Mouse (Mus musculus) inflammation-experienced regulatory T-cells (primary cell): ENCODE results near the gene Tmem239. TPM values are rescaled to one million over a fixed set of nuclear protein-coding genes. Genes with fewer than 3 reads are reported as not detected.

Experiments used
- polyA plus RNA-seq, 2 experiments: library from polyadenylated mRNA; unstranded; fragments of 100-300 nt; shearing (Covaris generic); gene quantifications; one replicate each; pipeline ENCODE4 v1.2.1; 2017

The Tmem239 gene
- polyA plus RNA-seq, result not detected

GRCm38 (mm10) chr2:130406178-130406577 is at the start of gene Tmem239:
Tmem239 (plus strand) TSS chr2:130406478.

DNA sequence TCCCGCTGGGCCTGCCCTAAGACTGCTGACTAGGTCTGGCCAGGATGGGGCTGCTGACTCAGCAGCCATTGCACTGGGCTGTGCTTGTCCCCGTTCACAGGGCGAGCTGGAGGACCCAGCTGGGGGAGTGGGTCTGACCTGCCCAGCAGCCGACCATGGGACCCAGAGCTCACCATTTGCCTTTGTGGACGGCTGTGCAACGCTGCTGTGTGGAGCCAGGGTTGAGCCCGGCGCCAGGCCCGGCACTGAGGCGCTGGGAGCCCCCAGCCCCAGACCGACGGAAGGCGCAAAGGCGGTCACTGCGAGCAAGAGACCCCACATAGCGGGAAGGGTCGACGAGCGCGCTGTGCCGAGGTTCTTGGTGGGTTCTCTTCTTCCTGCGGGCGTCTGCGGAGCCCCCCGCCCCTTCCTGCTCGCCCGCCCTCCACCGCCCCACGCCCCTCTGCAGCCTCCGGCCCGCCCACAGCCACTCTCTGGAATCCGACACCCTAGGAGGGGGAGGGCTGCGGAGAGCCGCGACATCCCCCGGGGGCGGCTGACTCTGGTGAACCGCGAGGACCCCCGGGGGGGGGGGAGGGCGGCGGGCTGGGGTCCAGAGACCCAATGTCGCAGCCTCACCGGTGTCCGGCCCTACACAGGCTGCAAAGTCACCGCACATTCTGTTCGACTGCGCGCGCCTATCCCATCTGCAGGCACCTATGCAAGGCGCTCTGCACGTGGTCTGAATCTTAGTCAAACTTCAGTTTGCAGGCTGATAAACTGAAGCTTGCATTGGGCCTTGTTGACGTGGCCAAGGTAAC is 8.9 kb upstream of the Tmem239 start, which contains the start of gene Cpxm1:
Gene Cpxm1, minus strand, starts transcription at position 389 of the 800 bp plus-strand sequence.

GRCm38 (mm10) chr2:130404939-130405338 is 1.3 kb upstream of the Tmem239 start, which contains the start of the genes Gm28372 and 1700020A23Rik:
Gm28372 (plus strand) TSS chr2:130405239.
1700020A23Rik (plus strand) TSS chr2:130405259.

GRCm38 (mm10) chr2:130424126-130424853 is 18.0 kb downstream of the Tmem239 start, which contains the start of the genes Vps16 and Pced1a:
Vps16 (plus strand) TSS chr2:130424339.
Pced1a (minus strand) TSS chr2:130424701.

GRCm38 (mm10) chr2:130449794-130450433 is 43.6 kb downstream of the Tmem239 start, which contains the start of gene Ptpra:
Ptpra (plus strand) TSS chr2:130450278.

Other genes starting within 250 kb of the Tmem239 start
- gene Snrpb, start 227.1 kb upstream of the Tmem239 start, polyA plus RNA-seq, result 100 to 1,000 TPM; 397 to 432 TPM
- gene Tmc2, start 211.3 kb upstream of the Tmem239 start, polyA plus RNA-seq, result under 1 TPM in 1 of 2 experiments, not detected in 1; 0.34 TPM
- 100 to 1,000 TPM; 218 to 313 TPM for gene Nop56, start 132.0 kb upstream of the Tmem239 start, polyA plus RNA-seq
- gene Idh3b, start 121.9 kb upstream of the Tmem239 start, polyA plus RNA-seq, result 100 to 1,000 TPM; 178 to 182 TPM
- gene Ebf4, start 111.3 kb upstream of the Tmem239 start, polyA plus RNA-seq, result under 1 TPM in 1 of 2 experiments, not detected in 1; 0.11 TPM
- 1 to 10 TPM in 1 of 2 experiments, under 1 TPM in 1; 0.43 to 3.3 TPM for gene Cpxm1, start 8.9 kb upstream of the Tmem239 start, polyA plus RNA-seq
- not detected for gene Gm28372, start 1.2 kb upstream of the Tmem239 start, polyA plus RNA-seq
- 1 to 10 TPM in 1 of 2 experiments, under 1 TPM in 1; 0.37 to 1.1 TPM for gene 1700020A23Rik, start 1.2 kb upstream of the Tmem239 start, polyA plus RNA-seq
- 100 to 1,000 TPM; 223 to 274 TPM for gene Vps16, start 17.9 kb downstream of the Tmem239 start, polyA plus RNA-seq
- gene Pced1a, start 18.2 kb downstream of the Tmem239 start, polyA plus RNA-seq, result 10 to 100 TPM; 14.8 to 18.5 TPM
- gene Ptpra, start 43.8 kb downstream of the Tmem239 start, polyA plus RNA-seq, result 100 to 1,000 TPM; 169 to 209 TPM
- gene Mrps26, start 157.3 kb downstream of the Tmem239 start, polyA plus RNA-seq, result 100 to 1,000 TPM; 108 to 124 TPM
- gene Oxt, start 169.7 kb downstream of the Tmem239 start, polyA plus RNA-seq, result 1 to 10 TPM in 1 of 2 experiments, under 1 TPM in 1; 0.61 to 3.0 TPM
- gene Avp, start 176.1 kb downstream of the Tmem239 start, polyA plus RNA-seq, result not detected
- 10 to 100 TPM; 14.5 to 19.7 TPM for gene Fastkd5, start 223.5 kb downstream of the Tmem239 start, polyA plus RNA-seq
- 10 to 100 TPM in 1 of 2 experiments, 1 to 10 TPM in 1; 9.7 to 16.8 TPM for gene Ubox5, start 223.6 kb downstream of the Tmem239 start, polyA plus RNA-seq
- 1 to 10 TPM in 1 of 2 experiments, under 1 TPM in 1; 0.66 to 1.9 TPM for gene Lzts3, start 236.3 kb downstream of the Tmem239 start, polyA plus RNA-seq